Mouse (Mus musculus) G1E (cell line): ENCODE data around the gene Skap1. TPM values are rescaled to one million over a fixed set of nuclear protein-coding genes. Genes with fewer than 3 reads are reported as not detected.
A peak's percentile ranks its signal among the peaks of the same experiment; 100 is the strongest.

Experiments used
- ATAC-seq: 2 replicates; pipeline ENCODE4 v1.8.0; 2016; ENCODE audit warnings: mild to moderate bottlenecking; ENCODE audit not compliant: insufficient number of reproducible peaks, poor library complexity, low FRiP score, severe bottlenecking; ENCODE audit errors: extremely low read depth
- DNase-seq: peaks from one replicate; pipeline ENCODE4 v3.0.0; 2012; ENCODE audit warnings: low spot score
- H3K27me3 ChIP-seq: 2 replicates; pipeline ENCODE4 v1.6.1; 2012; ENCODE audit warnings: mild to moderate bottlenecking, low read length, inconsistent platforms; ENCODE audit not compliant: insufficient read depth
- H3K36me3 ChIP-seq: replicated peaks from 2 replicates; pipeline ENCODE3; 2012; ENCODE audit warnings: mild to moderate bottlenecking, inconsistent platforms
- H3K4me1 ChIP-seq: 2 replicates; pipeline ENCODE4 v1.6.1; 2012; ENCODE audit warnings: low read depth, low read length, inconsistent platforms, mixed read lengths; ENCODE audit not compliant: insufficient read depth
- H3K4me3 ChIP-seq: 2 replicates; pipeline ENCODE4 v1.5.1; 2012; ENCODE audit warnings: low read depth, mild to moderate bottlenecking, inconsistent platforms, low read length, moderate library complexity, mixed read lengths
- H3K9me3 ChIP-seq: replicated peaks from 2 replicates; pipeline ENCODE4 v1.6.1; 2012; ENCODE audit warnings: inconsistent platforms
- CTCF ChIP-seq: IDR thresholded peaks from 2 replicates; pipeline ENCODE4 v1.5.1; 2012; ENCODE audit warnings: low read depth, low read length, inconsistent platforms, mixed read lengths
- GATA1 ChIP-seq: IDR thresholded peaks from 2 replicates; pipeline ENCODE4 v1.6.1; 2012; ENCODE audit warnings: borderline replicate concordance, low read length, inconsistent platforms, mixed read lengths
- GATA2 ChIP-seq: IDR thresholded peaks from 2 replicates; pipeline ENCODE4 v1.6.1; 2012; ENCODE audit warnings: low read depth, low read length, inconsistent platforms, borderline replicate concordance
- POLR2AphosphoS5 ChIP-seq: IDR thresholded peaks from 2 replicates; pipeline ENCODE4 v1.6.1; 2012; ENCODE audit warnings: low read depth, low read length, inconsistent platforms; ENCODE audit not compliant: insufficient replicate concordance
- TAL1 ChIP-seq: conservative IDR thresholded peaks from 2 replicates; pipeline ENCODE4 v1.6.1; 2012; ENCODE audit warnings: low read depth, low read length, inconsistent platforms, mixed read lengths
- polyA plus RNA-seq: library from polyadenylated mRNA; stranded (reverse); fragments of >175 nt; gene quantifications from 2 replicates; pipeline ENCODE4 v1.2.3, GENCODE M21; 2012
- total RNA-seq, 2 experiments: library from RNA; stranded (forward) in 1 of 2; stranded (reverse) in 1 of 2; fragments of 200-1000 nt in 1 of 2; fragments of >200 nt in 1 of 2; fragmentation: Nextera tagmentation in 1 of 2; gene quantifications; 2 replicates each; pipeline ENCODE4 v1.2.3; 2014 to 2017

Skap1 gene
- total and polyA plus RNA-seq, 3 experiments = 0.55 TPM; not detected in 2

- ATAC-seq (no peak), DNase-seq (no peak)
- Histone ChIP-seq H3K9me3 (no peaks in the 10 kb centered on the region), H3K4me1 (no peaks in the 10 kb centered on the region), H3K36me3 (no peaks in the 10 kb centered on the region), H3K27me3 (peaks cover 30% of the 10 kb centered on the region), H3K4me3 (no peak overlapping the region)
- TF ChIP-seq CTCF (no peak), POLR2AphosphoS5 (no peak), TAL1 (no peak), GATA1 (no peak), GATA2 (no peak)
Measured at GRCm38 (mm10) chr11:96757421-96757820, 293.0 kb downstream of the Skap1 start.

- TF ChIP-seq GATA1 = no peak
- TF ChIP-seq TAL1 = no peak
- TF ChIP-seq POLR2AphosphoS5 = no peak
- no peak for TF ChIP-seq CTCF
- no peak for TF ChIP-seq GATA2
- peaks cover 37% of the 10 kb centered on the region for H3K27me3 ChIP-seq
- H3K9me3 ChIP-seq = no peaks in the 10 kb centered on the region
- no peak overlapping the region for H3K4me3 ChIP-seq
- DNase-seq = no peak
- no peak for ATAC-seq
- no peaks in the 10 kb centered on the region for H3K36me3 ChIP-seq
- H3K4me1 ChIP-seq = no peaks in the 10 kb centered on the region
Measured at GRCm38 (mm10) chr11:96758402-96758801, 294.0 kb downstream of the Skap1 start.

- TF ChIP-seq TAL1 (no peak), CTCF (peak; percentile 86)
- peaks cover 3% of the 10 kb centered on the region for H3K36me3 ChIP-seq
- H3K4me3 ChIP-seq = no peak overlapping the region
- no peaks in the 10 kb centered on the region for H3K9me3 ChIP-seq
- DNase-seq (peak; percentile 36), ATAC-seq (no peak; the same call in 1 of the 2 replicates)
- no peaks in the 10 kb centered on the region for H3K4me1 ChIP-seq
- H3K27me3 ChIP-seq = peaks cover 37% of the 10 kb centered on the region
Measured at GRCm38 (mm10) chr11:96760042-96760441, 295.6 kb downstream of the Skap1 start.

- TF ChIP-seq CTCF (no peak), POLR2AphosphoS5 (no peak), GATA2 (no peak), GATA1 (no peak), TAL1 (no peak)
- peaks cover 34% of the 10 kb centered on the region for H3K27me3 ChIP-seq
Measured at GRCm38 (mm10) chr11:96761984-96762383, 297.6 kb downstream of the Skap1 start.

GRCm38 (mm10) chr11:96762742-96763470, 298.5 kb downstream of the Skap1 start:
- H3K9me3 ChIP-seq = no peaks in the 10 kb centered on the region
- ATAC-seq = no peak
- peaks cover 6% of the 10 kb centered on the region; the same call in 1 of the 2 replicates for H3K4me1 ChIP-seq
- TF ChIP-seq GATA1 (no peak), POLR2AphosphoS5 (no peak), CTCF (no peak)
- no peak overlapping the region for H3K4me3 ChIP-seq
- H3K27me3 ChIP-seq = peaks cover 31% of the 10 kb centered on the region
- no peak for DNase-seq
- peaks cover 30% of the 10 kb centered on the region for H3K36me3 ChIP-seq

More at GRCm38 (mm10) chr11:96761984-96762383, 297.6 kb downstream of the Skap1 start:
- Histone ChIP-seq H3K4me3 (no peak overlapping the region), H3K9me3 (no peaks in the 10 kb centered on the region), H3K4me1 (peaks cover 6% of the 10 kb centered on the region; the same call in 1 of the 2 replicates), H3K36me3 (peaks cover 21% of the 10 kb centered on the region)
- ATAC-seq (no peak), DNase-seq (no peak)

GRCm38 (mm10) chr11:96764511-96765350, 300.3 kb downstream of the Skap1 start:
- TF ChIP-seq CTCF (no peak), GATA2 (no peak), TAL1 (no peak), POLR2AphosphoS5 (no peak), GATA1 (no peak)
- Histone ChIP-seq H3K27me3 (peaks cover 23% of the 10 kb centered on the region), H3K36me3 (peaks cover 48% of the 10 kb centered on the region), H3K4me1 (peaks cover 6% of the 10 kb centered on the region; the same call in 1 of the 2 replicates), H3K9me3 (no peaks in the 10 kb centered on the region), H3K4me3 (no peak overlapping the region)
- ATAC-seq = no peak
- DNase-seq = no peak
